Mouse (Mus musculus): ENCODE measurements around the gene Borcs8. TPM values are rescaled to one million over a fixed set of nuclear protein-coding genes. Genes with fewer than 3 reads are reported as not detected.

The Borcs8 gene
- polyA plus RNA-seq, 1 experiment = not detected

- H3K4me1 ChIP-seq (ENCODE audit: control insufficient read depth, insufficient read depth, low read length) = peaks cover 31% of the 10 kb centered on the region
- no peak overlapping the region for H3K4me3 ChIP-seq (ENCODE audit: insufficient read depth, low read depth, low read length)
- peak overlapping the region; percentile 81 for H3K27ac ChIP-seq (ENCODE audit: insufficient read depth, low read depth, low read length)
- TF ChIP-seq POLR2A (IDR thresholded peaks at IDR 0.05; ENCODE audit: insufficient read depth, low read depth, low read length) (no peak), CTCF (IDR thresholded peaks at IDR 0.05; ENCODE audit: insufficient read depth, low read depth, low read length) (no peak)
- 31% methylated on average over 9 of the region's 9 CpGs for WGBS
These were observed 9.9 kb upstream of the Borcs8 start for GRCm38 (mm10) chr8:70129309-70129952.

GRCm38 (mm10) chr8:70130066-70130465 lies 9.2 kb upstream of the Borcs8 start:
- peak overlapping the region; percentile 81 for H3K27ac ChIP-seq (ENCODE audit: insufficient read depth, low read depth, low read length)
- 86% methylated on average over 3 of the region's 3 CpGs for WGBS
- no peak for TF ChIP-seq CTCF (IDR thresholded peaks at IDR 0.05; ENCODE audit: insufficient read depth, low read depth, low read length)
- no peak for TF ChIP-seq POLR2A (IDR thresholded peaks at IDR 0.05; ENCODE audit: insufficient read depth, low read depth, low read length)

GRCm38 (mm10) chr8:70131166-70131883 lies 8.0 kb upstream of the Borcs8 start, which contains the start of gene Nr2c2ap:
Gene Nr2c2ap, plus strand, starts transcription at chr8:70131333.
- H3K4me1 ChIP-seq (ENCODE audit: control insufficient read depth, insufficient read depth, low read length) = peaks cover 28% of the 10 kb centered on the region
- peak within 1 kb of the TSS; percentile 81 for H3K27ac ChIP-seq (ENCODE audit: insufficient read depth, low read depth, low read length)
- WGBS = 2% methylated on average over 37 of the region's 37 CpGs
- peak; percentile 49; the same call in 1 of the 2 replicates for TF ChIP-seq POLR2A (IDR thresholded peaks at IDR 0.05; ENCODE audit: insufficient read depth, low read depth, low read length)
- no peak for TF ChIP-seq CTCF (IDR thresholded peaks at IDR 0.05; ENCODE audit: insufficient read depth, low read depth, low read length)
- peak within 1 kb of the TSS; percentile 61 for H3K4me3 ChIP-seq (ENCODE audit: insufficient read depth, low read depth, low read length)

More at GRCm38 (mm10) chr8:70130066-70130465, 9.2 kb upstream of the Borcs8 start:
- H3K4me1 ChIP-seq (ENCODE audit: control insufficient read depth, insufficient read depth, low read length) = peaks cover 28% of the 10 kb centered on the region
- H3K4me3 ChIP-seq (ENCODE audit: insufficient read depth, low read depth, low read length) = no peak overlapping the region

- Histone ChIP-seq H3K4me3 (ENCODE audit: insufficient read depth, low read depth, low read length) (no peak overlapping the region), H3K4me1 (ENCODE audit: control insufficient read depth, insufficient read depth, low read length) (peaks cover 31% of the 10 kb centered on the region), H3K27ac (ENCODE audit: insufficient read depth, low read depth, low read length) (no peak overlapping the region)
- 91% methylated on average over 5 of the region's 5 CpGs for WGBS
- no peak for TF ChIP-seq POLR2A (IDR thresholded peaks at IDR 0.05; ENCODE audit: insufficient read depth, low read depth, low read length)
- no peak for TF ChIP-seq CTCF (IDR thresholded peaks at IDR 0.05; ENCODE audit: insufficient read depth, low read depth, low read length)
These were observed 5.2 kb upstream of the Borcs8 start for GRCm38 (mm10) chr8:70134086-70134485.

GRCm38 (mm10) chr8:70134931-70135330 lies 4.4 kb upstream of the Borcs8 start:
- H3K27ac ChIP-seq (ENCODE audit: insufficient read depth, low read depth, low read length) = no peak overlapping the region
- WGBS = 90% methylated on average over 9 of the region's 9 CpGs
- H3K4me1 ChIP-seq (ENCODE audit: control insufficient read depth, insufficient read depth, low read length) = peaks cover 23% of the 10 kb centered on the region
- TF ChIP-seq POLR2A (IDR thresholded peaks at IDR 0.05; ENCODE audit: insufficient read depth, low read depth, low read length) = no peak
- TF ChIP-seq CTCF (IDR thresholded peaks at IDR 0.05; ENCODE audit: insufficient read depth, low read depth, low read length) = no peak
- no peak overlapping the region for H3K4me3 ChIP-seq (ENCODE audit: insufficient read depth, low read depth, low read length)

GRCm38 (mm10) chr8:70136591-70136990 lies 2.7 kb upstream of the Borcs8 start:
- TF ChIP-seq CTCF (IDR thresholded peaks at IDR 0.05; ENCODE audit: insufficient read depth, low read depth, low read length) (no peak), POLR2A (IDR thresholded peaks at IDR 0.05; ENCODE audit: insufficient read depth, low read depth, low read length) (no peak)
- 87% methylated on average over 4 of the region's 4 CpGs for WGBS
- Histone ChIP-seq H3K4me3 (ENCODE audit: insufficient read depth, low read depth, low read length) (no peak overlapping the region), H3K4me1 (ENCODE audit: control insufficient read depth, insufficient read depth, low read length) (peaks cover 18% of the 10 kb centered on the region), H3K27ac (ENCODE audit: insufficient read depth, low read depth, low read length) (no peak overlapping the region)

- 72% methylated on average over 4 of the region's 4 CpGs for WGBS
- Histone ChIP-seq H3K27ac (ENCODE audit: insufficient read depth, low read depth, low read length) (no peak overlapping the region), H3K4me1 (ENCODE audit: control insufficient read depth, insufficient read depth, low read length) (peaks cover 11% of the 10 kb centered on the region; the same call in 1 of the 2 replicates), H3K4me3 (ENCODE audit: insufficient read depth, low read depth, low read length) (no peak overlapping the region)
- TF ChIP-seq POLR2A (IDR thresholded peaks at IDR 0.05; ENCODE audit: insufficient read depth, low read depth, low read length) (no peak), CTCF (IDR thresholded peaks at IDR 0.05; ENCODE audit: insufficient read depth, low read depth, low read length) (no peak)
These were observed 1.4 kb upstream of the Borcs8 start for GRCm38 (mm10) chr8:70137890-70138289.

- no peak for TF ChIP-seq CTCF (IDR thresholded peaks at IDR 0.05; ENCODE audit: insufficient read depth, low read depth, low read length)
- TF ChIP-seq POLR2A (IDR thresholded peaks at IDR 0.05; ENCODE audit: insufficient read depth, low read depth, low read length) = no peak
- H3K4me1 ChIP-seq (ENCODE audit: control insufficient read depth, insufficient read depth, low read length) = peaks cover 11% of the 10 kb centered on the region; the same call in 1 of the 2 replicates
- H3K27ac ChIP-seq (ENCODE audit: insufficient read depth, low read depth, low read length) = 0 out of 2 replicates have a peak overlapping the region, but pooled peaks have one; percentile 77
- H3K4me3 ChIP-seq (ENCODE audit: insufficient read depth, low read depth, low read length) = peak overlapping the region; percentile 95
- 6% methylated on average over 9 of the region's 9 CpGs for WGBS
These were observed 682 bp downstream of the Borcs8 start for GRCm38 (mm10) chr8:70139981-70140380.
